Mouse (Mus musculus) inflammation-experienced regulatory T-cells, adult 16 weeks (primary cell): Measurements from ENCODE around the gene Ppp1r12c. TPM values are rescaled to one million over a fixed set of nuclear protein-coding genes. Genes with fewer than 3 reads are reported as not detected.

Experiments used
- polyA plus RNA-seq: library from polyadenylated mRNA; unstranded; fragments of 100-300 nt; shearing (Covaris generic); gene quantifications from one replicate; pipeline ENCODE4 v1.2.1, GENCODE M21; 2017

Gene Ppp1r12c
- polyA plus RNA-seq = 24.9 TPM

DNA sequence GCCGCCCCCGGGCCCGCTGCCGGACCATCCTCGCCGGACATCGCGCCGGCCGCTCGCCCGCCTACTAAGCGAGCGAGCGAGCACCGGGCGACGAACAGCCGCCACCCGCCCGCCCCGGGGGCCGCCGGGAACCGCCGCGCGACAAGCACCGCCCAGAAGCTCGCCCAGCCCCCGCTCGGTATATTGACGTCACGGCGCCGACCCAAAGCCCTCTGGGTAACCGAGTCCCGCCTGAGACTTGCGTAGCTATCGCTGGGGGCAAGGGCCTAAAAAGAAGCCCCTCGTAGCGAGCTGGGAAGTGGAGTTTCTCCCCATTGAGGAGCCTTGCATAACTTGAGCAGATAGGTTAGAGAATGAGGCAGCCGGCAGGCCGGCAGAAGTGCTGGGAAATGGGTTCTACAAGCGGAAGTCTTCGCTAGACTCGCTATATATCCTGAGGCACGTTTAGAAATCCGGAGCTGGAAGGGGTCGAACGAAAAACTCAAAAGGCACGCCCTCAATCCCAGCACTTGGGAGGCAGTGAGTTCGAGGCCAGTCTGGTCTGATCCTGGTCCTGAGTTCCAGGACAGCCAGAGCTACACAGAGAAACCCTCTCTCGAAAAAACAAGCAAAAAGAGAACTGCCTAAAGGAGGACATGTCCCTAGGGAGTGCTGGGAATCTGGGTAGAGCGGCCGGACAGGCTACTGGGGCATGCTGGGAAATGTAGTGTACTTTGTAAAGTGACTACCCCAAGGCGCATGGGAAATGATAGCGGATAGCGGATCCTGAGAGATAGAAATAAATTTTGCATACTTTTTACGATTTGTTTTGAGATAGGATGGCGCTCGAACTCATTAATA is at the start of gene Ppp1r12c:
Gene Ppp1r12c, minus strand, starts transcription at position 123 of the 840 bp plus-strand sequence.

GRCm38 (mm10) chr7:4547221-4547641 is 45.8 kb upstream of the Ppp1r12c start, which contains the start of gene Syt5:
Gene Syt5, minus strand, starts transcription at chr7:4547541.

GRCm38 (mm10) chr7:4532005-4532729 is 30.7 kb upstream of the Ppp1r12c start, which contains the start of gene Dnaaf3:
Gene Dnaaf3, minus strand, starts transcription at chr7:4532453.

GRCm38 (mm10) chr7:4524212-4524922 is 22.9 kb upstream of the Ppp1r12c start, which contains the start of gene Tnni3:
Gene Tnni3, minus strand, starts transcription at chr7:4524229.

DNA sequence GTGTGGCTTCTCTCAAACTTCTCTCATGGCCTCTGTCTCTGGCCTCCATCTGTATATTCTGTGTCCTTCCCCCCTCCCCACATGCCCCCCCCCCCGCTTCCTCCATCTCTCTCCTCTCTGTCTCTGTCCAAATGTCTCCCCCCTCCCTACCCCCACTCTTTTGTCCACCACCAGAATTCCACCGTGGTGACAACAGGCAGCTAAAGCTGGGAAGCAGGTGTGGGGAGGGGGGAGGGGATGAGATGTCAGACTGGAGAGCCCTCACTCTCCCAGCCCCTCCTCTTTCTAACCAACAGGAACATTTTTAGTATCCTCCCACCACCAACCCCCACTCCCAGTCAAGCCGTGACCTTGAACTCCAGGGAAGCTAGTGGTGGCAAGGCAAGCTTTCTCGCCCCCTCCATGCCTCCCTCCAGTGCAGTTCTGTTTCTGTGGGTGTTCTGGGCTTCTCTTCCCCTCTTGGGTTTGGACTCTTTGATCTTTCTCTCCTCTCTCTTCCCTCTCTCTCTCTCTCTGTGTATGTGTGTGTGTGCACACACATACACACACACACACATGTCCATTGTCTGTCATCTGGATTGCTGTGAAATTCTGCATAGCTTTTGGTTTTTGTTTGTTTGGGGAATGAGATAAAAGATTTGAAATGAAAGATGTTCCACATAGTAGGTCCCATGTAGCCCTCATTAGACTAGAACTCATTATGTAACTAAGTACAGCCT is 15.0 kb upstream of the Ppp1r12c start, which contains the start of gene Tnnt1:
Gene Tnnt1, minus strand, starts transcription at position 51 of the 719 bp plus-strand sequence.

DNA sequence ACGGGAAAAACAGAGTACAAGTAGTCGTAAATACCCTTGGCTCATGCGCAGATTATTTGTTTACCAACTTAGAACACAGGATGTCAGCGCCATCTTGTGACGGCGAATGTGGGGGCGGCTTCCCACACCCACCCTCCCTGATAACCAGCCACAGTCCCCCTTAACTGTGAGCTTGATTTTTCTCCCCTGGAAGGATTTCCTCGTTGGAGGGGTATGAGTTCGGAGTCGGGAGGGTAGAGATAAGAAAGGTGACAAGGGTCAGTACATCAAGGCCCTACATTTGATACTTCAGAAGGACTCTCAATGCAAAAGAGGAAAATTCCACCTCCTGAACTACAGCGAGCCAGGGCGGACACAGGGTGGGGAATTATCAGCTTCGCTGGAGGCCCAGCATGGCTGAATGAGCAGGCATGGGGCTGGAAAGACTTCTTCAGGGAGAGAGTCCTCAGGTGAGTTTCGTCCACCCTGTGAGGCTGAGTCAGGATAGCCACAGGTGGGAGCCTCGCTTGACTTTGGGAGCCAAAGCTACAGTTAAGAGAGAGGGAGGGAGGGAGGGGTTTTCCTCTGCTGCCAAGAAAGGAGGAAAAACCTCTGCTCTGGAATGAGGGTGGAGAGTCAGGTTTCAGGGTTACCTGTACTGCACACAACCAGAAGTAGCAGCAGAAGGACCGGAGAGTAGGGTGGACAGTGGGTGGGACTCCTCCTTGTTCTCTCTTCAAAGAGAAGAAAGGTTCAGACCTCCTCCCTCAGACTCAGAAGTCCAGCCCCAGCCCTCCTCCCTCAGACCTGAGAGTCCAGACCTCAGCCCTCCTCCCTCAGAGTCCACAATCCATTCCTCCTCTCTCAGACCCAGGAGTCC is 40.7 kb downstream of the Ppp1r12c start, which contains the start of gene Eps8l1:
Gene Eps8l1, plus strand, starts transcription at position 99 of the 859 bp plus-strand sequence.

GRCm38 (mm10) chr7:4445216-4445791 is 56.2 kb downstream of the Ppp1r12c start, which contains the start of gene Rdh13:
Gene Rdh13, minus strand, starts transcription at chr7:4445649.

Other genes with a start within 250 kb of the Ppp1r12c start
- not detected for gene Ncr1, start 164.0 kb downstream of the Ppp1r12c start, polyA plus RNA-seq
- not detected for gene Gp6, start 103.9 kb downstream of the Ppp1r12c start, polyA plus RNA-seq
- 5.8 TPM for gene Rdh13, start 56.0 kb downstream of the Ppp1r12c start, polyA plus RNA-seq
- gene Eps8l1, start 41.0 kb downstream of the Ppp1r12c start, polyA plus RNA-seq = 22.3 TPM
- 5.5 TPM for gene Tnnt1, start 14.7 kb upstream of the Ppp1r12c start, polyA plus RNA-seq
- 2.8 TPM for gene Tnni3, start 22.5 kb upstream of the Ppp1r12c start, polyA plus RNA-seq
- gene Dnaaf3, start 30.8 kb upstream of the Ppp1r12c start, polyA plus RNA-seq = 1.7 TPM
- 0.55 TPM for gene Syt5, start 45.9 kb upstream of the Ppp1r12c start, polyA plus RNA-seq
- not detected for gene Ptprh, start 102.4 kb upstream of the Ppp1r12c start, polyA plus RNA-seq
- gene Tmem86b, start 129.7 kb upstream of the Ppp1r12c start, polyA plus RNA-seq = 4.2 TPM
- gene Ppp6r1, start 157.3 kb upstream of the Ppp1r12c start, polyA plus RNA-seq = 33.7 TPM
- 79.2 TPM for gene Hspbp1, start 183.4 kb upstream of the Ppp1r12c start, polyA plus RNA-seq
- gene Brsk1, start 188.9 kb upstream of the Ppp1r12c start, polyA plus RNA-seq = 0.59 TPM
- 0.13 TPM for gene Tmem150b, start 223.6 kb upstream of the Ppp1r12c start, polyA plus RNA-seq
- 52.5 TPM for gene Kmt5c, start 238.4 kb upstream of the Ppp1r12c start, polyA plus RNA-seq